Mouse (Mus musculus) cerebellum, adult 11 months (tissue): Measurements from ENCODE around the gene Olfr907.

ENCODE experiments used
- DNase-seq: peaks from one replicate; pipeline ENCODE4 v3.0.0; 2022

Gene Olfr907

DNA sequence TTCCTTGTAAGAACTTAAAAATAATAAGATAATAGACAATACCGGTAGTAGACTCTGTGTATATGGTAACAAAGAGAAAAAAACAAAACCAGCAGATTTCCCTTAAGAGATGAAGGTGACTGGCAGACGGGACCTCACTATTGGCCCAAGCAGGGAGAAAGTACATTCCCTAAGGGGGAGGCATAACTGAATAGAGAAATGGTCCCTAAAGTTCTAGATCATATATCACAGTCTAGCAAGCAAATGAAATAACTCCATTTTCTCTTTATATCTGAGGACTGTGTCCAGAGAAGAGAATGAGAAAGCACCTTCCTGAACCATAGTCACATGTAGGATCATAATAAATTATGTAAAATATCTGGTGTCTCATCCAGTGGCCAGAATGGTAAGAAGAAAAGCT is at the start of gene Olfr907:
Olfr907 (plus strand) TSS at position 301 of the 400 bp plus-strand sequence.
- no peak for DNase-seq

DNA sequence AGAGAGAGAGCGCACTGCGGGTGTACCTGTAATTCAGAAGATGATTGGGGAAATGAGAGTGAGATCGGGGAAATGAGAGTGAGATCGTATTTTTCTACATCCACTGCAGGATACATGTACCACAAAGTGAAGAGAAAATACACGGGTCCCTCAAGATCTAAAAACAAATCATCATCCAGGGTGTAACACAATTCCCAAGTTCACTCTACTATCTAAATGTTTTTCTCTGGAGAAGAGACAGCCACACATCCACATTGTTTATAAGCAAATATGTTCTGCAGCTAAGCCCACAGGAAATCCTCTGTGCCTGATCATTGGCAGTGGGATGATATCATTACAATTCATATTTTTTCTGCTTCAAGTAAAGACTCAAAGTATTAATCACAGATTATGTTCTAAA is 48.2 kb upstream of the Olfr907 start, which contains the start of gene Olfr902:
Olfr902 (plus strand) TSS at position 301 of the 400 bp plus-strand sequence.
- no peak for DNase-seq

DNA sequence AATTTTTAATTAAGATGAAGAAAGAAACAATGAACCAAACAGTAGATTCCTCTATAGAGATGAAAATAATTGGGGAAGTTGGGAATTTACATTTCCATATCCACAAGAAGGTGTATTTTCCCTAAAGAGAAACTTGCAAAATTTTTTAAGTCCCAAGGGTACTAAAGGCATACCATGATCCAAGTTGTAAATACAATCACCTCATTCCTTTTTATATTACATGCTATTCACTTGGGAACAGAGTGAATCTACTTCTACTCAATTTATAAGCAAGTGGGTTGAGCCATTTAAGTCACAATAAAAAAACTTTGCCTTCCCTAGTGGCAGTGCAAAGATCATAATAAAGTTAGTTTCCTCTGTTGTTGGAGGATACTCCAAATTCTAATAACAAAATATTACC is 32.8 kb upstream of the Olfr907 start, which contains the start of gene Olfr904:
Olfr904 (plus strand) TSS at position 301 of the 400 bp plus-strand sequence.
- DNase-seq = no peak

DNA sequence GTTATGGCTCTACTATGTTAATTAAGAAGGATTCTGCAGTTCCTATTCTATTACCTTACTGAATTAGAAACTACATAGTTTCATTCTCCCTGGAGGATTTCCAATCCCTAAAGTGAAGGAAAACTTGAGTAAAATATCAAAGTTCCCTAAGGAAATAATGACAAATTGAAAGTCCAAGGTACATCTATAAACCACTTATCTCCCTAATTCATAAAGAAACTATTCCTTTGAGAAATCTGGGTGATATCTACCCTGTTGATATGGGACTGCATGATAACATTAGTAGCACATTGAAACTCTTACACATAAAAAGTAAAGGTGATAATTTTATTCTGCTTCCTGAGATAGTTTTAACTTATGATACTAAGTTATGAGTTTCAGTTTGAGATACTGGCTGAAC is 24.8 kb upstream of the Olfr907 start, which contains the start of gene Olfr905:
Olfr905 (plus strand) TSS at position 301 of the 400 bp plus-strand sequence.
- no peak for DNase-seq

GRCm38 (mm10) chr9:38486785-38487184 is 8.8 kb upstream of the Olfr907 start, which contains the start of gene Olfr906:
Olfr906 (plus strand) TSS chr9:38487085.
- DNase-seq = no peak

GRCm38 (mm10) chr9:38512353-38512752 is 16.8 kb downstream of the Olfr907 start:
- no peak for DNase-seq

DNA sequence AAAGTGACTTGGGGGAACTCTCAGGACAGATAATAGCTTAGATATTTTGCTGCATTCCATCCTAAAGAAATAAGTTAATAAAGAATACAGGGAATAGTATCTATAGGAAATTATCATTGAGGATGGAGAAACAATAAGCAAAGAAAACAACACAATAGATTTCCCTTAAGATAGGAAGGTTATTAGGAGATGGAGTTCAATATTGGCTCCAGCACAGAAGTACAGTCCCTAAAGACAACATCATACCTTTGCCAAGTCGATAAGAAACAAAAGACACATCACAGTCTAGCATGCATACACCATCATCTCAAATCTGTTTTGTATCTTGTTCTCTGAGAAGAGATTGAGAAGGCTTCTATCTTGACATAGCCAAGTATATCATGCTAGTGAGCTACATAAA is 25.7 kb downstream of the Olfr907 start, which contains the start of gene Olfr911-ps1:
Olfr911-ps1 (plus strand) TSS at position 301 of the 400 bp plus-strand sequence.
- DNase-seq = no peak

GRCm38 (mm10) chr9:38537549-38537948 is 41.9 kb downstream of the Olfr907 start, which contains the start of gene Olfr910:
Olfr910 (plus strand) TSS chr9:38537849.
- no peak for DNase-seq
